Mouse (Mus musculus) intestine, postnatal 0 days (tissue): Measurements from ENCODE around the gene Tfap2c. TPM values are rescaled to one million over a fixed set of nuclear protein-coding genes. Genes with fewer than 3 reads are reported as not detected.
A peak's percentile ranks its signal among the peaks of the same experiment; 100 is the strongest.

ENCODE experiments used
- ATAC-seq: fragments of 200-750 bp; cut with Nextera tagmentation; 2 replicates; pipeline ENCODE4 v1.8.0; 2017; ENCODE audit warnings: mild to moderate bottlenecking, moderate TSS enrichment, moderate library complexity
- H3K27ac ChIP-seq: fragments of 300-500 bp; sonication (generic); 2 replicates; pipeline ENCODE4 v1.5.1; 2014; ENCODE audit warnings: mild to moderate bottlenecking, low read depth, low read length, moderate library complexity
- H3K27me3 ChIP-seq: fragments of 300-500 bp; sonication (generic); replicated peaks from 2 replicates; pipeline ENCODE4 v1.6.1; 2014; ENCODE audit warnings: low read length, mixed read lengths; ENCODE audit not compliant: control insufficient read depth, insufficient read depth
- H3K36me3 ChIP-seq: fragments of 300-500 bp; sonication (generic); 2 replicates; pipeline ENCODE4 v1.6.1; 2014; ENCODE audit warnings: mild to moderate bottlenecking, moderate library complexity; ENCODE audit not compliant: control insufficient read depth, insufficient read depth
- H3K4me1 ChIP-seq: fragments of 300-500 bp; sonication (generic); replicated peaks from 2 replicates; pipeline ENCODE4 v1.6.1; 2014; ENCODE audit warnings: antibody characterized with exemption, low read length, mixed read lengths; ENCODE audit not compliant: control insufficient read depth, insufficient read depth
- H3K4me2 ChIP-seq: fragments of 300-500 bp; sonication (generic); replicated peaks from 2 replicates; pipeline ENCODE4 v1.6.1; 2014; ENCODE audit warnings: low read depth, mild to moderate bottlenecking, moderate library complexity
- H3K4me3 ChIP-seq: fragments of 300-500 bp; sonication (generic); 2 replicates; pipeline ENCODE4 v1.5.1; 2014; ENCODE audit warnings: low read depth, low read length
- H3K9ac ChIP-seq: fragments of 300-500 bp; sonication (generic); 2 replicates; pipeline ENCODE4 v1.6.1; 2014; ENCODE audit warnings: mild to moderate bottlenecking, low read depth, low read length
- H3K9me3 ChIP-seq: fragments of 300-500 bp; sonication (generic); 2 replicates; pipeline ENCODE4 v1.6.1; 2016; ENCODE audit warnings: mixed run types; ENCODE audit not compliant: control insufficient read depth
- CTCF ChIP-seq: sonication (generic); IDR thresholded peaks from 2 replicates; pipeline ENCODE4 v1.5.1; 2016; ENCODE audit warnings: low read depth, mild to moderate bottlenecking, control low read depth, antibody characterized with exemption, moderate library complexity
- WGBS: fragments of 180-500 bp; shearing (Covaris S2); extraction: QIAGEN DNeasy Blood & Tissue Kit; methylation state at CpG from one replicate; pipeline ENCODE4 v1.1.7; 2014; 5-methylcytosine and 5-hydroxymethylcytosine counted together
- polyA plus RNA-seq: library from polyadenylated mRNA; unstranded; fragments of >200 nt; fragmentation: Nextera tagmentation; extraction: Ambion mirVana; gene quantifications from 2 replicates; pipeline ENCODE4 v1.2.1, GENCODE M21; 2015

Gene Tfap2c
- polyA plus RNA-seq, 1 experiment from 2014 or later = not detected

GRCm38 (mm10) chr2:172544601-172545127 lies 4.7 kb upstream of the Tfap2c start:
- Histone ChIP-seq H3K9me3 (peaks cover 4% of the 10 kb centered on the region; the same call in 1 of the 2 replicates), H3K9ac (no peak overlapping the region), H3K4me1 (no peaks in the 10 kb centered on the region; the same call in 1 of the 2 replicates), H3K36me3 (no peaks in the 10 kb centered on the region), H3K27ac (no peak overlapping the region), H3K4me2 (no peak overlapping the region), H3K4me3 (no peak overlapping the region), H3K27me3 (peaks cover 61% of the 10 kb centered on the region)
- TF ChIP-seq CTCF = no peak
- ATAC-seq = no peak
- 16% methylated on average over 6 of the region's 6 CpGs for WGBS

- Histone ChIP-seq H3K4me3 (no peak overlapping the region), H3K9ac (no peak overlapping the region), H3K4me1 (no peaks in the 10 kb centered on the region; the same call in 1 of the 2 replicates), H3K27ac (no peak overlapping the region), H3K36me3 (no peaks in the 10 kb centered on the region), H3K27me3 (peaks cover 71% of the 10 kb centered on the region), H3K4me2 (no peak overlapping the region), H3K9me3 (no peaks in the 10 kb centered on the region)
- no peak for ATAC-seq
- 6% methylated on average over 35 of the region's 35 CpGs for WGBS
- TF ChIP-seq CTCF = no peak
Measured at GRCm38 (mm10) chr2:172545592-172546235, 3.7 kb upstream of the Tfap2c start.

- Histone ChIP-seq H3K27ac (no peak overlapping the region), H3K4me1 (no peaks in the 10 kb centered on the region; the same call in 1 of the 2 replicates), H3K4me2 (no peak overlapping the region), H3K36me3 (no peaks in the 10 kb centered on the region), H3K9ac (no peak overlapping the region), H3K4me3 (no peak overlapping the region), H3K9me3 (no peaks in the 10 kb centered on the region), H3K27me3 (peaks cover 79% of the 10 kb centered on the region)
- no peak for ATAC-seq
- WGBS = 17% methylated on average over 16 of the region's 16 CpGs
- TF ChIP-seq CTCF = no peak
Measured at GRCm38 (mm10) chr2:172546551-172546950, 2.8 kb upstream of the Tfap2c start.

- TF ChIP-seq CTCF = peak; percentile 73
- H3K9me3 ChIP-seq = no peaks in the 10 kb centered on the region
- WGBS = under 1% methylated on average over 21 of the region's 21 CpGs
- no peak overlapping the region for H3K27ac ChIP-seq
- H3K9ac ChIP-seq = no peak overlapping the region
- H3K4me2 ChIP-seq = peak overlapping the region; percentile 46
- H3K4me1 ChIP-seq = no peaks in the 10 kb centered on the region; the same call in 1 of the 2 replicates
- peak; percentile 61; the same call in 1 of the 2 replicates for ATAC-seq
- H3K27me3 ChIP-seq = peaks cover 85% of the 10 kb centered on the region
- no peaks in the 10 kb centered on the region for H3K36me3 ChIP-seq
- peak overlapping the region; percentile 12; the same call in 1 of the 2 replicates for H3K4me3 ChIP-seq
Measured at GRCm38 (mm10) chr2:172547116-172547515, 2.3 kb upstream of the Tfap2c start.

- H3K27ac ChIP-seq = no peak overlapping the region
- no peaks in the 10 kb centered on the region for H3K36me3 ChIP-seq
- TF ChIP-seq CTCF = no peak
- H3K27me3 ChIP-seq = peaks cover 89% of the 10 kb centered on the region
- H3K4me3 ChIP-seq = peak overlapping the region; percentile 12
- no peaks in the 10 kb centered on the region; the same call in 1 of the 2 replicates for H3K4me1 ChIP-seq
- H3K4me2 ChIP-seq = peak overlapping the region; percentile 46
- H3K9ac ChIP-seq = no peak overlapping the region
- 4% methylated on average over 27 of the region's 27 CpGs for WGBS
- H3K9me3 ChIP-seq = no peaks in the 10 kb centered on the region
- no peak for ATAC-seq
Measured at GRCm38 (mm10) chr2:172547807-172548586, 1.4 kb upstream of the Tfap2c start.

- H3K9ac ChIP-seq = no peak overlapping the region
- no peak for ATAC-seq
- H3K4me2 ChIP-seq = no peak overlapping the region; the same call in 1 of the 2 replicates
- H3K36me3 ChIP-seq = no peaks in the 10 kb centered on the region
- H3K4me3 ChIP-seq = no peak overlapping the region
- peaks cover 91% of the 10 kb centered on the region for H3K27me3 ChIP-seq
- no peak for TF ChIP-seq CTCF
- no peaks in the 10 kb centered on the region; the same call in 1 of the 2 replicates for H3K4me1 ChIP-seq
- H3K27ac ChIP-seq = no peak overlapping the region
- H3K9me3 ChIP-seq = no peaks in the 10 kb centered on the region
- WGBS = under 1% methylated on average over 26 of the region's 27 CpGs
Measured at GRCm38 (mm10) chr2:172548672-172549255, 629 bp upstream of the Tfap2c start.
